Mouse (Mus musculus) thymus, postnatal 25 days (tissue): ENCODE measurements around the gene Slc25a41.

Experiments
- DNase-seq: peaks from one replicate; pipeline ENCODE4 v3.0.0; 2022

Gene Slc25a41

DNA sequence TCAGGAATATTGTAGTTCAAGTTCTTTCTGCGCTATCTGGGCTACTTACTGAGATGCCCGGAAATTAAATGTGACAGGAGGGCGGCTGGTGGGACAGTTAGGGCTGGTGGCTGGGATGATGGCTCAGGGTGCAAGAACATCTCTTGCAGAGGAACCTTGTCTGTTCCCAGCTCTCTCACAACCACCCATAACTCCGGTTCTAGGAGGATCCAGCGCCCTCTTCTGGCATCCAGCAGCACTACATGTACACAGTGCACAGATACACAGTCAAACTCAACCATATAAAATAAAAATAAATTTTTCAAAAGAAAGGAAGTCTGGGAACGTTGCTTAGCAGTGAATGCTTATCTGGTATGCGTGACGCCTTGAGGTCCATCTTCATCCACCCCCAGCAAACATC is 2.5 kb downstream of the Slc25a41 start:
- no peak for DNase-seq

- DNase-seq = no peak
Observed at GRCm38 (mm10) chr17:57032854-57033253, 8.6 kb downstream of the Slc25a41 start.

DNA sequence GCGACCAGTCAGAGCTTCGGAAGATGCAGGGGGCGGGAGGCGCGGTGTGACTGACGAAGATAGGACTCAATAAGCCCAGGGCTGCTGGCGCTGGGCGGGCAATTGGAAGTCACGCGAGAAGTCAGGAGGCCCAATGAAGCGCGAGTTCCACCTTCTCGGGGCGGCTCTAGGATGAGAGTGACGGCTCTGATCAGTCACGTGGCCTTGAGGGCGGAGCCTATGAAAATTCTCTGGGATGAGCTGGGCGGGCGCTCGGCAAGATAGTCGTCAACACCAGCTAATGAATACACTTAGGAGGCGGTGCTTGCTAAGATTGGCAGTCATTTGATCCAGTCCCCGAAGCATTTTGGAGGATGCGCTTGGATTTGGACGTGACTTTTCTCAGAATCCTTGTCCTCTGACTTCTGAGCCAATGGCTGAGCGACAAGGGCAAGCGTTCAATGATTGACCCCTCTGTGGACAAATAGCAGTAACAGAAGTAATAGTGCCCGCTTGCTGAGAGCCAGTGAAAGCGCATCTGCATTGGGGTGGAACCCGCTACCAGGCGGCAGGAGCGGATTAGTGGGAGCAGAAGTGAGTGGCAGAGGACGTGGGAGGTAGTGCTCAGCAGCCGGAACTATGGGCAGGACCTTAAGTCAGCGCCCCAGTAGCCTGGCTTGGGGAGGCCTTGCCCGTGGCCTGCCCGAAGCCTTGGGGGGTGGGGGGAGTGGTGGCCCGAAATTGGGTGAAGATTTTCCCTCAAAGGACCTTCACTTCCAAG is 9.6 kb downstream of the Slc25a41 start:
- DNase-seq = peak; percentile 99

GRCm38 (mm10) chr17:57030931-57031660 is 10.4 kb downstream of the Slc25a41 start, which contains the start of gene Khsrp:
TSS of gene Khsrp (minus strand) at chr17:57031522.
- peak; percentile 70 for DNase-seq

DNA sequence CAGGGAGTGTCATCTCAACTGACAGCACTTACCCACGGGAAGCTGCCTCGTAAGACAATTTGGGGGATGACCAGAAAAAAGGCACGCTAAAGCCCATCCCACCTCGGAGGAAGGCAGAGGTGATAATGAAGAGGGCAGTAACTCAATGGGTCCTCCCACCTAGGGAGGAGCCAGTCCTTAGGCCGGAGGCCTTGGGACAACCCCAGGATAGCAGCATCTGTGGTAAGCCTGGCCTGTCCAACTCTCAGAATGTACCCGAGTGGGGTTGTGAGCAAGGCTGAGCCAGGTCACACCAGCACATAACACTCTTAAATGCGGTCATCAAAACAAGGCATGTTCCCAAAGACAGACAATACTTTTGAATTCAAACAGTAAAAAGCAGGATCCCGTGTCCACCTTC is 11.8 kb downstream of the Slc25a41 start:
- DNase-seq = no peak

DNA sequence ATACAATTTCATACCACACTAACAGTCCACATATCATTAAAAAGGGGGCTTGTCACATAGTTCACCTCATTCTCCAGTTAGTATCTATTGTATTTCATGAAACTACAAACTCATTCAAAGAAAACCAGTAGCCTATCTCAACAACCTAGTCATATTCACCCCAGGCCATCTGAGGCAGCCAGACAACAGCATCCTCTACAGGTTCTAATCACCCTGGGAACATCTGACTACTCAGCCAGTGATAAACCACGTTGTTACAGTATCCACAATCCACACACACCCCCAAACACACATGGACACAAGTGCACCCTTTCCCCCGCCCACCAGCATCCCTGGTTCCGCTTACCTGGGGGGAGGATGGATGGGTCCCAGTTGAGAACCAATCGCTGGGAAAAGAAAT is 14.0 kb downstream of the Slc25a41 start:
- DNase-seq = no peak

GRCm38 (mm10) chr17:57020960-57021359 is 20.5 kb downstream of the Slc25a41 start:
- DNase-seq = no peak

GRCm38 (mm10) chr17:57019693-57020092 is 21.8 kb downstream of the Slc25a41 start:
- no peak for DNase-seq

DNA sequence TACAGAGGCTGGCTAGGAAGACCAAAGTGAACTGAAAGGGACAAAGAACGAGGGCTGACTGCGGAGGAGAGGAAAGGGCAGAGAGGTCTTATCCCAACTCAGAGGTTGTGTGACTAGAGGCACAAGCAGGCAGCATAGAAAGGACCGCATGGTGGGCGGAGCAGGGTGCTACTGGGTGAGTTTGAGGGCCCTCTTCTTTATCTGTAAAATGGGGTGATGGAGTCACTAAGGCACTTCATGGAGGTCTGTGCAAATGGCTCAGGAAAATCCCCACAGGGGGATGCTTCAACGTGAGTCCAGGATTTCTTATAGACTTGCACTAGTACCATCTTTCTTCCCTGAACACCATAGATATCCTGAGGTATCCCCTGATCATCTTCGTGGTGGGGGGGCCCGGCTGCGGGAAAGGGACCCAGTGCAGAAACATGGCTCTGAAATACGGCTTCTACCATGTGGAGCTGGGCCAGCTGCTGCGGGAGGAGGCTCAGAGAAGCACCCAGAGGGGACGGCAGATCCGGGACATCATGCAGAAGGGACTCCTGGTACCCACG is 29.1 kb downstream of the Slc25a41 start:
- no peak for DNase-seq

GRCm38 (mm10) chr17:57011236-57012141 is 30.0 kb downstream of the Slc25a41 start, which contains the start of the genes Gtf2f1 and Gm17949:
TSS of gene Gtf2f1 (minus strand) at chr17:57011288.
TSS of gene Gm17949 (plus strand) at chr17:57011469.
- DNase-seq = peak; percentile 90

DNA sequence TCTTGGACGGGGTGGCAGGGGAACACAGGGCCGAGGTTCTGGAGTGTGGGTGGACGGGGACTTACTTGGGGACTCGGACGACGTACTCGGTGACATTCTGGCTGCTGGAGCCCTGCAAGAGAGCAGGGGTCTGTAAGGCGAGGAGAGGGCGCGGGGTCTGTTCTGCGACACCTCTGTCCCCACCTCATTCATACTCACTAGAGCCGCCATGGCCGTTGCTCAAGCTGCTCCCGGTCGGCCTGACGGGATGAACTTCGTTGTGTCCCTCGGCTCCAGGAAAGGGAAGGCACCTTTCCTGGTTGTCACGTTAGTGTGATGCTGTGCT is 30.6 kb downstream of the Slc25a41 start:
- no peak for DNase-seq

GRCm38 (mm10) chr17:57007137-57007905 is 34.1 kb downstream of the Slc25a41 start:
- DNase-seq = no peak

GRCm38 (mm10) chr17:57003994-57004393 is 37.5 kb downstream of the Slc25a41 start:
- DNase-seq = no peak

GRCm38 (mm10) chr17:57001228-57001627 is 40.2 kb downstream of the Slc25a41 start:
- no peak for DNase-seq

GRCm38 (mm10) chr17:56999968-57000609 is 41.4 kb downstream of the Slc25a41 start, which contains the start of gene Pspn:
TSS of gene Pspn (minus strand) at chr17:57000018.
- no peak for DNase-seq

- DNase-seq = no peak
Observed at GRCm38 (mm10) chr17:56999414-56999813, 42.0 kb downstream of the Slc25a41 start.

- peak; percentile 91 for DNase-seq
Observed at GRCm38 (mm10) chr17:56997029-56997667, 44.3 kb downstream of the Slc25a41 start, which contains the start of gene Alkbh7. TSS of gene Alkbh7 (plus strand) at chr17:56997339.

- no peak for DNase-seq
Observed at GRCm38 (mm10) chr17:56996506-56996905, 44.9 kb downstream of the Slc25a41 start.

DNA sequence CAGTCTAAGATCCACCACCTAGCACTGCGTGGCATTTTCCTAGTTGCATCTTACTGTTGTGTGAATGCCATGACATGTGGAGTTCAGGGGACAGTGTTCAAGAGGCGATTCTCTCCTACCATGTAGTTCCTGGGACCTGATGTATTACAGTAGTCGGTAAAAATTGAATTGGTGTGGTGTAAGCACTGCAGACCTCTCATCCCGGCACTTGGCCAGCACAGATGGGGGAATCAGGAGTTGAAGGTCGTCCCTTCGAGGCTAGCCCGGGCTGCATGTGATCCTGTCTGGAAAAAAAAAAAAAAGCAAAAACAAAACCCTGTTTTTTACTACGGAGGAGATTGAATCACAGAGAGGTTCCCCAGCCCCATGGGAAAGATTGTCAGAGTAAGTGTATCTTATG is 46.4 kb downstream of the Slc25a41 start:
- no peak for DNase-seq

DNA sequence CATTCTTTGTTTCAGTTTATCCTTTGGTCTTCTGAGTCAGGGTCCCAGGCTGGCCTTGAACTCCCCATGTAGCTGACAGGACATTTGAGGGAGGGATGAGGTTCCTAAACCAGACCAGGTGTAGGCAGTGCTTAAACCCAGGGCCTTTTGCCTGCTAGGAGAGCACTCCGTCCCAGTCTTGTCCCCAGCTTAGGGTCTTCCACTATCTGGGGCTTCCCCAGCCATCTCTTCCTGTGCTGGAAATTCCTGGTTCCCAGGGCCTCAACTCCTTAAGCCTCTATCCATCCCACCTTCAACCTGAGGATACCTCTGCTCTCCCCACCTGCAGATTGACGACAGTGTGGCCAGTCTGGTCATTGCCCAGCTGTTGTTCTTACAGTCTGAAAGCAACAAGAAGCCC is 50.5 kb downstream of the Slc25a41 start:
- no peak for DNase-seq
